Mouse (Mus musculus): ENCODE results near the gene Soga1.

GRCm38 (mm10) chr2:157071556-157071955, 7.5 kb downstream of the Soga1 start:
- TF ChIP-seq POLR2A (IDR thresholded peaks at IDR 0.05; ENCODE audit: borderline replicate concordance, extremely low read depth, insufficient read depth, insufficient read length, poor library complexity, severe bottlenecking), result no peak
- no peak for TF ChIP-seq CTCF (IDR thresholded peaks at IDR 0.05; ENCODE audit: borderline replicate concordance, extremely low read depth, insufficient read depth, insufficient read length)
